Mouse (Mus musculus) cerebellum, adult 2 months (tissue): ENCODE measurements around the gene Prss45.

ENCODE experiments used
- CTCF ChIP-seq: fragments of 200-500 bp; IDR thresholded peaks from 2 replicates; pipeline ENCODE4 v1.5.1; 2011; ENCODE audit warnings: low read depth, mild to moderate bottlenecking, control low read depth, low read length, moderate library complexity, borderline replicate concordance; ENCODE audit not compliant: insufficient read depth
- POLR2A ChIP-seq: fragments of 200-500 bp; IDR thresholded peaks from 2 replicates; pipeline ENCODE4 v1.6.1; 2011; ENCODE audit warnings: low read length, control low read depth, borderline replicate concordance; ENCODE audit not compliant: insufficient read depth

DNA sequence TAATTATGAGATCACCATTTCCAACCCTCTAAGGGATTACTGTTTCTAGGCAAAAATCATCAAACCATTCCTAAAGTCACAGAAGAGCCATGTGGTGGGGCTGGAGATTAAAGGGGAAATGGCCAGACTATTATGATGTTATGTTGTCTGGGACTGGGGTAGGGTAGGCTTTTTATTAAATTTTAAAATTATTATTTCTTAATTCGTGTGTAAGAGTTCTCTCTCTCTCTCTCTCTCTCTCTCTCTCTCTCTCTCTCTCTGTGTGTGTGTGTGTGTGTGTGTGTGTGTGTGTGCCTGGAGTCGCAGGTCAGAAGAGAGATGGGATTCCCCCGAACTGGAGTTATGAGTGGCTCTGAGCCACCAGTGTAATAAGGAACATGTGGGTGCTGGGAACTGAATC lies 8.0 kb upstream of the Prss45 start, which contains the start of gene Prss43:
- no peak for TF ChIP-seq POLR2A
- no peak for TF ChIP-seq CTCF
